Mouse (Mus musculus) spleen, embryonic (tissue): ENCODE results near the gene Sord.
"Not testable (repeated sequence)": the region's sequence is repeated elsewhere in the genome, so short reads cannot be mapped to it uniquely, and the experiment has no call there.

Experiments
- CTCF ChIA-PET: fragments of 350-600 bp; sonication (Branson Sonifier 250); formaldehyde crosslinking; loops from one replicate; lab custom pipeline; 2022; lab: Charles Lee

Gene Sord

GRCm38 (mm10) chr2:122234611-122235288, at the start of gene Sord:
TSS of gene Sord (plus strand) at chr2:122234749.
- CTCF ChIA-PET: interaction anchor here (0.6 kb wide), 1 partner anchor 222 kb away, joined by 4 read pairs; no protein-coding TSS in a partner anchor

- CTCF ChIA-PET: no interaction called here
Measured at GRCm38 (mm10) chr2:122185086-122185485, 49.5 kb upstream of the Sord start.

GRCm38 (mm10) chr2:122186106-122186505, 48.4 kb upstream of the Sord start, which contains the start of the genes Patl2 and Terb2:
TSS of gene Patl2 (minus strand) at chr2:122186189.
TSS of gene Terb2 (plus strand) at chr2:122186272.
- CTCF ChIA-PET: interaction anchor here (1.0 kb wide), 1 partner anchor 32 kb away, joined by 3 read pairs; no protein-coding TSS in a partner anchor

GRCm38 (mm10) chr2:122186751-122187150, 47.8 kb upstream of the Sord start:
- CTCF ChIA-PET: interaction anchor here (0.6 to 1.0 kb wide), 2 partner anchors 33 to 92 kb away, joined by 3 read pairs; no protein-coding TSS in a partner anchor

GRCm38 (mm10) chr2:122191849-122192248, 42.7 kb upstream of the Sord start:
- CTCF ChIA-PET: no interaction called here

- CTCF ChIA-PET: no interaction called here
Measured at GRCm38 (mm10) chr2:122194509-122194929, 40.0 kb upstream of the Sord start.

GRCm38 (mm10) chr2:122201501-122201900, 33.0 kb upstream of the Sord start:
- CTCF ChIA-PET: interaction anchor here (0.7 kb wide), 1 partner anchor 802 kb away, joined by 3 read pairs; no protein-coding TSS in a partner anchor

GRCm38 (mm10) chr2:122206440-122207107, 28.0 kb upstream of the Sord start:
- CTCF ChIA-PET: no interaction called here

- CTCF ChIA-PET: no interaction called here
Measured at GRCm38 (mm10) chr2:122210534-122211228, 23.9 kb upstream of the Sord start.

- CTCF ChIA-PET: not testable (repeated sequence)
Measured at GRCm38 (mm10) chr2:122217075-122217474, 17.5 kb upstream of the Sord start.

- CTCF ChIA-PET: no interaction called here
Measured at GRCm38 (mm10) chr2:122218234-122218633, 16.3 kb upstream of the Sord start.

GRCm38 (mm10) chr2:122221378-122221777, 13.2 kb upstream of the Sord start:
- CTCF ChIA-PET: no interaction called here

- CTCF ChIA-PET: no interaction called here
Measured at GRCm38 (mm10) chr2:122221798-122222197, 12.8 kb upstream of the Sord start.

GRCm38 (mm10) chr2:122222272-122222671, 12.3 kb upstream of the Sord start:
- CTCF ChIA-PET: no interaction called here

GRCm38 (mm10) chr2:122223654-122224053, 10.9 kb upstream of the Sord start:
- CTCF ChIA-PET: no interaction called here

GRCm38 (mm10) chr2:122230395-122230794, 4.2 kb upstream of the Sord start:
- CTCF ChIA-PET: no interaction called here

- CTCF ChIA-PET: no interaction called here
Measured at GRCm38 (mm10) chr2:122231616-122232015, 2.9 kb upstream of the Sord start.

GRCm38 (mm10) chr2:122233341-122233740, 1.2 kb upstream of the Sord start:
- CTCF ChIA-PET: no interaction called here

GRCm38 (mm10) chr2:122233759-122234557, 591 bp upstream of the Sord start:
- CTCF ChIA-PET: interaction anchor here (0.6 kb wide), 1 partner anchor 223 kb away, joined by 4 read pairs; no protein-coding TSS in a partner anchor

- CTCF ChIA-PET: no interaction called here
Measured at GRCm38 (mm10) chr2:122235425-122235824, 876 bp downstream of the Sord start.

GRCm38 (mm10) chr2:122236321-122236720, 1.8 kb downstream of the Sord start:
- CTCF ChIA-PET: no interaction called here
